Mouse (Mus musculus): Measurements from ENCODE around the gene Hs1bp3. TPM values are rescaled to one million over a fixed set of nuclear protein-coding genes. Genes with fewer than 3 reads are reported as not detected.

The Hs1bp3 gene
- polyA plus RNA-seq, 1 experiment from 2014 or later = 11.5 TPM

GRCm38 (mm10) chr12:8336601-8337285, 23.5 kb downstream of the Hs1bp3 start:
- H3K4me2 ChIP-seq = no peak overlapping the region
- 73% methylated on average over 10 of the region's 10 CpGs for WGBS

GRCm38 (mm10) chr12:8337286-8338060, 24.2 kb downstream of the Hs1bp3 start:
- peaks cover 10% of the 10 kb centered on the region; the same call in 1 of the 2 replicates for H3K4me1 ChIP-seq (ENCODE audit: insufficient read depth)
- H3K9ac ChIP-seq = no peak overlapping the region; the same call in 1 of the 2 replicates
- H3K4me2 ChIP-seq = no peak overlapping the region
- no peak for ATAC-seq (ENCODE audit: insufficient read depth)
- H3K27ac ChIP-seq (ENCODE audit: low read depth) = no peak overlapping the region
- 53% methylated on average over 12 of the region's 12 CpGs for WGBS
- H3K4me3 ChIP-seq (ENCODE audit: low read depth, low read length) = no peak overlapping the region
- peaks cover 47% of the 10 kb centered on the region for H3K36me3 ChIP-seq (ENCODE audit: insufficient read depth)
- no peaks in the 10 kb centered on the region for H3K27me3 ChIP-seq (ENCODE audit: insufficient read depth, low read length)
- DNase-seq = peak; percentile 59
- no peaks in the 10 kb centered on the region for H3K9me3 ChIP-seq (ENCODE audit: low read depth, low read length)
- peak; percentile 34; the same call in 1 of the 2 replicates for TF ChIP-seq CTCF (IDR thresholded peaks at IDR 0.05; ENCODE audit: low read depth)

More at GRCm38 (mm10) chr12:8336601-8337285, 23.5 kb downstream of the Hs1bp3 start:
- ATAC-seq (ENCODE audit: insufficient read depth) (no peak), DNase-seq (no peak)
- peaks cover 10% of the 10 kb centered on the region; the same call in 1 of the 2 replicates for H3K4me1 ChIP-seq (ENCODE audit: insufficient read depth)
- no peak overlapping the region for H3K4me3 ChIP-seq (ENCODE audit: low read depth, low read length)
- no peaks in the 10 kb centered on the region for H3K27me3 ChIP-seq (ENCODE audit: insufficient read depth, low read length)
- no peak overlapping the region; the same call in 1 of the 2 replicates for H3K9ac ChIP-seq
- no peak for TF ChIP-seq CTCF (IDR thresholded peaks at IDR 0.05; ENCODE audit: low read depth)
- no peaks in the 10 kb centered on the region for H3K9me3 ChIP-seq (ENCODE audit: low read depth, low read length)
- H3K36me3 ChIP-seq (ENCODE audit: insufficient read depth) = peaks cover 40% of the 10 kb centered on the region
- no peak overlapping the region for H3K27ac ChIP-seq (ENCODE audit: low read depth)

DNA sequence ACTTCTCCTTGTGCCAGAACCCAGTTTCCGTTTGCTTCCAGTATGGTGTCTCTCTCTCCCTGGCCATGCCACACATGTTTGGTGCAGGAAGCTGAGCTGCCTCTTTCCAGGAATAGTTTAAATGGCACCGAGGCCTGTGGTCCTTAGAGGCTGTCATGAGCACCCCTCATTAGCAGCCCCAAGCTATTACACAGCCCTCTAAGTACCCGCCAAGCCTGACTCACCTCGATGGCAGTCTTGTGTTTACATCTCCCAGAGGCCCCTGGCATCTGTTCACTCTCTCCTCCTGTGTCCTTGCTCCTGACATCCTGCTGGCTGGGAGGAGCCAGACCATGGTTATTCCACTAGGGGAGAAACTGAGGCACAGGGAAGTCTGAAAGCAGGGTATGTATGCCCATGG, 25.3 kb downstream of the Hs1bp3 start:
- Histone ChIP-seq H3K4me1 (ENCODE audit: insufficient read depth) (peaks cover 10% of the 10 kb centered on the region; the same call in 1 of the 2 replicates), H3K36me3 (ENCODE audit: insufficient read depth) (peaks cover 53% of the 10 kb centered on the region), H3K4me2 (no peak overlapping the region), H3K27ac (ENCODE audit: low read depth) (no peak overlapping the region), H3K9me3 (ENCODE audit: low read depth, low read length) (no peaks in the 10 kb centered on the region), H3K27me3 (ENCODE audit: insufficient read depth, low read length) (no peaks in the 10 kb centered on the region), H3K4me3 (ENCODE audit: low read depth, low read length) (no peak overlapping the region), H3K9ac (no peak overlapping the region)
- no peak for DNase-seq
- WGBS = 39% methylated on average over 4 of the region's 4 CpGs
- ATAC-seq (ENCODE audit: insufficient read depth) = no peak
- no peak for TF ChIP-seq CTCF (IDR thresholded peaks at IDR 0.05; ENCODE audit: low read depth)

DNA sequence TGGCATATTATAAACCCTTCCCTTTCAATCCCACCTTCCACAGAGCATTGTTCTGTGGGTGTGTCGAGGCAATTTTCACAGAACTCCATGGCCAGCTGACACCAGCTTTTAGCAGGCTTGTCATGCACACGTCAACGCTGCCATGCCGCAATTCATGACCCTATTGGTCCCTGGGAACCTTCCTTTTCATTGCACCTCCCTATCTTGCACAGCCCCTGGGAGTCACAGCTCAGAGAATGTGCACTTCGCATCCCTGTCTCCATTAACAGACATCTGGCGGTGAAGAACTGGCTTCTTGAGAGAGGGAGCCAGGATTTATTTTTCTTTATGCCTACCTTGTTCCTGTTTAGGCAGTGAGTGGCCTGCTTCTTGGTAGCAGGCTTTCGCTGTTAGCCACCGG, 25.7 kb downstream of the Hs1bp3 start:
- ATAC-seq (ENCODE audit: insufficient read depth) (no peak), DNase-seq (no peak)
- Histone ChIP-seq H3K4me3 (ENCODE audit: low read depth, low read length) (no peak overlapping the region), H3K36me3 (ENCODE audit: insufficient read depth) (peaks cover 53% of the 10 kb centered on the region), H3K4me2 (no peak overlapping the region), H3K27me3 (ENCODE audit: insufficient read depth, low read length) (no peaks in the 10 kb centered on the region), H3K27ac (ENCODE audit: low read depth) (no peak overlapping the region), H3K4me1 (ENCODE audit: insufficient read depth) (peaks cover 10% of the 10 kb centered on the region; the same call in 1 of the 2 replicates), H3K9me3 (ENCODE audit: low read depth, low read length) (no peaks in the 10 kb centered on the region), H3K9ac (no peak overlapping the region; the same call in 1 of the 2 replicates)
- TF ChIP-seq CTCF (IDR thresholded peaks at IDR 0.05; ENCODE audit: low read depth) = no peak
- 65% methylated on average over 8 of the region's 8 CpGs for WGBS

DNA sequence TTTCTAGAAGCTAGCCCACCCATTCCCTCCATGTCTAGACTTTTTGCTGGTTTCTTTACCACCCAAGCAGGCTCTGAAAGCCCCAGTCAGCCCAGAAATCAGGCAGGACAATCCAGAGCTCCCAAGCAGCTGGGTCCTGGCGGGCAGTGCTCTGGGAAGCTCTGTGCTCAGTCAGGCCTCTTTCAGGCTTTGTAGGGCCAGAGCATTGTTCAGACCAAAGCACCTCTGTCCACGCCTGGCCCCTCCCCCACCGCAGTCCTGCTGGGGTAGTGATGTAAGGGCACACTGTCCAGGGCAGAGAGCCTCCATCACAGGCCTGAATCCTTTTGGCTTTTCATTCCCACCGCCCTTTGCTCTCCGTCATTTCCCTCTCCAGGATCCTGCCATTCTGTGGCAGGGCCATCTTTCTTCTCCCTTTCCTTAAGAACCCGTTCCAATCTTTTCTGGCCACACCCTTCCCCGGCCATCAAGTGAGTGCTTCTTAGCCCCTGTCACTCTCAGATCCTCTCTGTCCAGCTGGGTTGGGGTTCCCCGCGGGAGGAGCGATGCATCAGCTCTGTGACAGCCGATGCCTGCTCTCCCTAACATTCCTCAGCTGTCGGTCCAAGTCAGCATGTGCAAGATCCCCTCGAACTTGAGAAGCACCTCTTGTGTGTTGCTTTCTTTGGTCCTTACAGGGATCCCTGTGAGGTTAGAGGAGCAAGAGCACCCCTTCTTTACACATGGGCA, 26.5 kb downstream of the Hs1bp3 start:
- H3K27me3 ChIP-seq (ENCODE audit: insufficient read depth, low read length) = no peaks in the 10 kb centered on the region
- no peak overlapping the region for H3K4me2 ChIP-seq
- DNase-seq (peak; percentile 62), ATAC-seq (ENCODE audit: insufficient read depth) (peak; percentile 48; the same call in 1 of the 2 replicates)
- TF ChIP-seq CTCF (IDR thresholded peaks at IDR 0.05; ENCODE audit: low read depth) = no peak
- 28% methylated on average over 13 of the region's 13 CpGs for WGBS
- no peaks in the 10 kb centered on the region for H3K9me3 ChIP-seq (ENCODE audit: low read depth, low read length)
- peaks cover 53% of the 10 kb centered on the region for H3K36me3 ChIP-seq (ENCODE audit: insufficient read depth)
- no peak overlapping the region for H3K4me3 ChIP-seq (ENCODE audit: low read depth, low read length)
- peaks cover 10% of the 10 kb centered on the region for H3K4me1 ChIP-seq (ENCODE audit: insufficient read depth)
- H3K27ac ChIP-seq (ENCODE audit: low read depth) = peak overlapping the region; percentile 24; the same call in 1 of the 2 replicates
- H3K9ac ChIP-seq = no peak overlapping the region

DNA sequence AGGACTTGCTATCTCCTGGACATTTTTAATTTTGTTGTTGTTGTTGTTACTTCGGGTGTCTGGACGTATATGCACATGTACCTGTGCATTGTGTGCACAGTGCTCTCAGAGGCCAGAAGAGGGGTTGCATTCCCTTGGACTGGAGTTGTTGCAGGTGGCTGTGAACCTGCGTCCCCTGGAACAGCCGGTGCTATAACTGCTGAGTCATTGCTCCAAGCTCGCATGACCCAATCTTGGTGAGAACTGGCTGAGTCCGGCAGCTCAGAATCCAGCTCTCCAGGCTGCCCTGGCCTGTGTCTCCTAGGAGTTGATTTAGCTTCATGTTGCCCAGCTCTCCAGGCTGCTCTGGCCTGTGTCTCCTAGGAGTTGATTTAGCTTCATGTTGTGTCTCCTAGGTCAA, 27.8 kb downstream of the Hs1bp3 start:
- no peak for ATAC-seq (ENCODE audit: insufficient read depth)
- Histone ChIP-seq H3K27me3 (ENCODE audit: insufficient read depth, low read length) (no peaks in the 10 kb centered on the region), H3K4me2 (no peak overlapping the region), H3K36me3 (ENCODE audit: insufficient read depth) (peaks cover 48% of the 10 kb centered on the region), H3K9ac (no peak overlapping the region), H3K9me3 (ENCODE audit: low read depth, low read length) (no peaks in the 10 kb centered on the region), H3K27ac (ENCODE audit: low read depth) (no peak overlapping the region), H3K4me1 (ENCODE audit: insufficient read depth) (peaks cover 10% of the 10 kb centered on the region), H3K4me3 (ENCODE audit: low read depth, low read length) (no peak overlapping the region)
- TF ChIP-seq CTCF (IDR thresholded peaks at IDR 0.05; ENCODE audit: low read depth) = no peak
- DNase-seq = no peak
- WGBS = 88% methylated on average over 6 of the region's 6 CpGs

Measured in lung, embryonic 14.5 days (tissue).